Mouse (Mus musculus) midbrain, embryonic 10.5 days (tissue): ENCODE data around the gene Fbll1. TPM values are rescaled to one million over a fixed set of nuclear protein-coding genes. Genes with fewer than 3 reads are reported as not detected.
A peak's percentile ranks its signal among the peaks of the same experiment; 100 is the strongest.
"Not testable (repeated sequence)": the region's sequence is repeated elsewhere in the genome, so short reads cannot be mapped to it uniquely, and the experiment has no call there.

Experiments
- DNase-seq: peaks from one replicate; pipeline ENCODE4 v3.0.0-alpha.2; 2017; ENCODE audit warnings: low spot score
- H3K27ac ChIP-seq: fragments of 300-500 bp; sonication (generic); replicated peaks from 2 replicates; pipeline ENCODE4 v1.5.1; 2016; ENCODE audit warnings: mild to moderate bottlenecking
- H3K27me3 ChIP-seq: fragments of 300-500 bp; sonication (generic); 2 replicates; pipeline ENCODE4 v1.6.1; 2016; ENCODE audit warnings: low read depth, mild to moderate bottlenecking; ENCODE audit not compliant: poor library complexity, severe bottlenecking
- H3K36me3 ChIP-seq: fragments of 300-500 bp; sonication (generic); 2 replicates; pipeline ENCODE4 v1.6.1; 2016; ENCODE audit warnings: mild to moderate bottlenecking, moderate library complexity
- H3K4me1 ChIP-seq: fragments of 300-500 bp; sonication (generic); 2 replicates; pipeline ENCODE4 v1.6.1; 2016
- H3K4me3 ChIP-seq: fragments of 300-500 bp; sonication (generic); 2 replicates; pipeline ENCODE4 v1.5.1; 2016; ENCODE audit warnings: mild to moderate bottlenecking, moderate library complexity
- H3K9me3 ChIP-seq: fragments of 300-500 bp; sonication (generic); replicated peaks from 2 replicates; pipeline ENCODE4 v1.6.1; 2016; ENCODE audit warnings: mild to moderate bottlenecking
- WGBS: fragments of 180-500 bp; shearing (Covaris S2); methylation state at CpG from one replicate; pipeline ENCODE4 v1.1.7; 2016; 5-methylcytosine and 5-hydroxymethylcytosine counted together
- polyA plus RNA-seq: library from polyadenylated mRNA; unstranded; fragments of >200 nt; fragmentation: Nextera tagmentation; extraction: Ambion mirVana; gene quantifications from 2 replicates; pipeline ENCODE4 v1.2.1, GENCODE M21; 2016

Fbll1 gene
- 0.44 and 0.92 TPM in 2 replicates for polyA plus RNA-seq

GRCm38 (mm10) chr11:35798874-35799273, at the start of gene Fbll1:
Fbll1 (minus strand) TSS chr11:35798884.
- Histone ChIP-seq H3K4me3 (peak within 1 kb of the TSS; percentile 73), H3K9me3 (no peaks in the 10 kb centered on the region), H3K27ac (peak within 1 kb of the TSS; percentile 67), H3K4me1 (peaks cover 16% of the 10 kb centered on the region), H3K27me3 (peaks cover 61% of the 10 kb centered on the region), H3K36me3 (no peaks in the 10 kb centered on the region)
- peak; percentile 69 for DNase-seq
- 14% methylated on average over 11 of the region's 11 CpGs for WGBS

- H3K4me1 ChIP-seq: peaks cover 6% of the 10 kb centered on the region; the same call in 1 of the 2 replicates
- peaks cover 75% of the 10 kb centered on the region for H3K36me3 ChIP-seq
- H3K27me3 ChIP-seq: no peaks in the 10 kb centered on the region
- no peak for DNase-seq
- no peak overlapping the region for H3K4me3 ChIP-seq
- 89% methylated on average over 9 of the region's 9 CpGs for WGBS
- no peaks in the 10 kb centered on the region for H3K9me3 ChIP-seq
- H3K27ac ChIP-seq: peak overlapping the region; percentile 28; the same call in 1 of the 2 replicates
These were observed 45.6 kb upstream of the Fbll1 start for GRCm38 (mm10) chr11:35844299-35844698.

- H3K27me3 ChIP-seq, H3K9me3 ChIP-seq, H3K27ac ChIP-seq, H3K4me3 ChIP-seq, DNase-seq: not testable (repeated sequence)
- Histone ChIP-seq H3K36me3 (peaks cover 63% of the 10 kb centered on the region), H3K4me1 (peaks cover 18% of the 10 kb centered on the region)
- 82% methylated on average over 4 of the region's 4 CpGs for WGBS
These were observed 43.9 kb upstream of the Fbll1 start for GRCm38 (mm10) chr11:35842560-35842959.

- no peak for DNase-seq
- Histone ChIP-seq H3K27me3 (no peaks in the 10 kb centered on the region), H3K4me3 (no peak overlapping the region), H3K9me3 (no peaks in the 10 kb centered on the region), H3K27ac (peak overlapping the region; percentile 46), H3K4me1 (peaks cover 19% of the 10 kb centered on the region), H3K36me3 (peaks cover 64% of the 10 kb centered on the region)
- WGBS: 91% methylated on average over 21 of the region's 21 CpGs
These were observed 43.1 kb upstream of the Fbll1 start for GRCm38 (mm10) chr11:35841738-35842325.

GRCm38 (mm10) chr11:35840806-35841205, 42.1 kb upstream of the Fbll1 start:
- peaks cover 55% of the 10 kb centered on the region for H3K36me3 ChIP-seq
- 95% methylated on average over 4 of the region's 4 CpGs for WGBS
- DNase-seq, H3K4me3 ChIP-seq, H3K9me3 ChIP-seq, H3K27me3 ChIP-seq, H3K27ac ChIP-seq: not testable (repeated sequence)
- H3K4me1 ChIP-seq: peaks cover 25% of the 10 kb centered on the region

- Histone ChIP-seq H3K27me3 (no peaks in the 10 kb centered on the region), H3K4me3 (no peak overlapping the region), H3K27ac (0 out of 2 replicates have a peak overlapping the region, but pooled peaks have one; percentile 42), H3K9me3 (no peaks in the 10 kb centered on the region), H3K4me1 (peaks cover 25% of the 10 kb centered on the region), H3K36me3 (peaks cover 55% of the 10 kb centered on the region)
- DNase-seq: no peak
- WGBS: 85% methylated on average over 7 of the region's 7 CpGs
These were observed 41.6 kb upstream of the Fbll1 start for GRCm38 (mm10) chr11:35840282-35840681.

GRCm38 (mm10) chr11:35838345-35839338, 40.0 kb upstream of the Fbll1 start:
- 36% methylated on average over 28 of the region's 28 CpGs for WGBS
- Histone ChIP-seq H3K36me3 (peaks cover 46% of the 10 kb centered on the region), H3K27me3 (no peaks in the 10 kb centered on the region), H3K27ac (peak overlapping the region; percentile 79), H3K4me1 (peaks cover 27% of the 10 kb centered on the region), H3K9me3 (no peaks in the 10 kb centered on the region), H3K4me3 (peak overlapping the region; percentile 50)
- peak; percentile 92 for DNase-seq

GRCm38 (mm10) chr11:35837156-35838126, 38.8 kb upstream of the Fbll1 start:
- Histone ChIP-seq H3K36me3 (peaks cover 41% of the 10 kb centered on the region), H3K4me1 (peaks cover 37% of the 10 kb centered on the region), H3K4me3 (no peak overlapping the region), H3K27me3 (no peaks in the 10 kb centered on the region), H3K9me3 (no peaks in the 10 kb centered on the region), H3K27ac (peak overlapping the region; percentile 79)
- no peak for DNase-seq
- 90% methylated on average over 5 of the region's 5 CpGs for WGBS

- Histone ChIP-seq H3K9me3 (no peaks in the 10 kb centered on the region), H3K4me3 (peak within 1 kb of the TSS; percentile 85), H3K27me3 (no peaks in the 10 kb centered on the region), H3K36me3 (peaks cover 44% of the 10 kb centered on the region), H3K27ac (peak within 1 kb of the TSS; percentile 87), H3K4me1 (peaks cover 30% of the 10 kb centered on the region)
- peak; percentile 96 for DNase-seq
- 2% methylated on average over 46 of the region's 46 CpGs for WGBS
These were observed 35.5 kb upstream of the Fbll1 start, which contains the start of gene Rars for GRCm38 (mm10) chr11:35834022-35834760. Rars (minus strand) TSS chr11:35834506.

- H3K36me3 ChIP-seq: peaks cover 52% of the 10 kb centered on the region
- WGBS: 88% methylated on average over 6 of the region's 6 CpGs
These were observed 34.6 kb upstream of the Fbll1 start for GRCm38 (mm10) chr11:35833270-35833669.

GRCm38 (mm10) chr11:35832139-35832538, 33.5 kb upstream of the Fbll1 start:
- H3K27me3 ChIP-seq: no peaks in the 10 kb centered on the region
- peaks cover 61% of the 10 kb centered on the region for H3K36me3 ChIP-seq
- 81% methylated on average over 4 of the region's 4 CpGs for WGBS
- peaks cover 19% of the 10 kb centered on the region for H3K4me1 ChIP-seq
- no peaks in the 10 kb centered on the region for H3K9me3 ChIP-seq
- DNase-seq: no peak
- H3K4me3 ChIP-seq: no peak overlapping the region
- no peak overlapping the region for H3K27ac ChIP-seq

More at GRCm38 (mm10) chr11:35833270-35833669, 34.6 kb upstream of the Fbll1 start:
- peak overlapping the region; percentile 85 for H3K4me3 ChIP-seq
- H3K27me3 ChIP-seq: no peaks in the 10 kb centered on the region
- H3K27ac ChIP-seq: no peak overlapping the region
- H3K4me1 ChIP-seq: peaks cover 23% of the 10 kb centered on the region
- no peak for DNase-seq
- H3K9me3 ChIP-seq: no peaks in the 10 kb centered on the region
